Mouse (Mus musculus) frontal cortex, postnatal 36 days (tissue): ENCODE data around the gene Pde3a.

ENCODE experiments used
- DNase-seq, 2 experiments: peaks; one replicate each; pipeline ENCODE4 v3.0.0; 2022; ENCODE audit warnings: low spot score in 2 of 2

Pde3a gene

GRCm38 (mm10) chr6:141328071-141328470 lies 79.0 kb downstream of the Pde3a start:
- DNase-seq: no peak

- no peak for DNase-seq
Observed at GRCm38 (mm10) chr6:141331464-141331863, 82.4 kb downstream of the Pde3a start.

DNA sequence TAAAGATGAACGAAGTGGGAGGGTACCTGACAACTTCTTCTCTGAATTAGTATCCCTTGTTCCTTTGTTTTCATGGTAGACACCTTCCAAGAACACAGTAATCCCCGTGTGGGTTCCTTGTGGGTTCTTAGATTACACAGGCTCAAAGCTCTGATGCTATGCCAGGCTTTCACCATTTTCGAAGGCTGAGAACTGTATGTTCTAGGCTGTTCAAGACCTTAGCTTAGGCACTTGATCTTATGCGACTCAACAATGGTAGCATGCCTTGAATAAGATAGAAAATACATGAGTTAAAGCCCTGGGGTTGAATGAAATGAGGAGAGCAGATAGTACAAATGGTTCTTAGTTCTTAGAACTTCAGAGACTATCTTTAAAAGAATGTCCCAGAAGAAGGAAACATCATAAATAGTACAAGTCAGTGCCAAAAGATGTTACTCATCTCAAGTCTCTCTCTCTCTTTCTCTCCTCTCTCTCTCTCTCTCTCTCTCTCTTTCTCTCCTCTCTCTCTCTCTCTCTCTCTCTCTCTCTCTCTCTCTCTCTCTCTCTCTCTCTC lies 83.6 kb downstream of the Pde3a start:
- no peak for DNase-seq

DNA sequence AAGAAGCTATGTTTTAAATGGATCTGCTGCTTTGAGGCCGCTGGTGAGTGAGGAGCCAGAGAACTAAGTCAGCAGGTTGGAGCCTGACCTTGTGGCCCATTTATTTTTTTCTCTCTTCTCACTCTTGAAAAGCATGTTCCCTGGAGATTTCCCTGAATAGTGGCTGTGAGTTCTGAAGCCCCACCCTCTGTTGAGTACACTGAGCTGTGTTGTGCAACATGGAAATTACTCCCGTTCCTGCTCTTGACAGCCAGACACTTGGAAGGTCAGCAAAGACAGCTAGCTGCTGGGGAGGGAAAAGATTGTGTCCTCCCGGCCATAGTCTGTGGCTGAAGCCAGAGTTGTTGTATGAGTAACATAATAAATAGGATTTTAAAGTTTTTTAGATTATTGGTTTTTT lies 84.2 kb downstream of the Pde3a start:
- DNase-seq: no peak

GRCm38 (mm10) chr6:141335878-141336277 lies 86.8 kb downstream of the Pde3a start:
- no peak for DNase-seq

- DNase-seq: no peak
Observed at GRCm38 (mm10) chr6:141336438-141336837, 87.4 kb downstream of the Pde3a start.

GRCm38 (mm10) chr6:141337673-141338072 lies 88.6 kb downstream of the Pde3a start:
- DNase-seq: no peak

GRCm38 (mm10) chr6:141341385-141341784 lies 92.3 kb downstream of the Pde3a start:
- no peak for DNase-seq

DNA sequence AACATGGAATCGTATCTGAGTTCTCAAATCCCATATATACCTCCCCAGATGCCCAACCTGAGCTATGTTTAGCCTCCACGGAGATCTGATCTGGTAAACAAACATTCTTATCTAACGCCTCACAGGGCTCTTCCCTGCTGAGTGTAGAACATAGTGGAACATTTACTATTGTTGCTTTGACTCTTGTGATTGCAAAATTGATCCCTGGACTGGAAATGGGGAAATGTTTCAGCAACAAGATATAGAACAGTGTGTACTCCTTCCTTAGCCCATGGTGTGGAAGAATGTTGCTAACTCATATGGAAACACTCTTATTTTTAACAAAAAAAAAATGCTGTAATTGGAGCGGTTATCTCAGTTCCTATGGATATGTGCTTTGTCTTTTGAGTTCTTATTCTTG lies 98.8 kb downstream of the Pde3a start:
- no peak for DNase-seq

DNA sequence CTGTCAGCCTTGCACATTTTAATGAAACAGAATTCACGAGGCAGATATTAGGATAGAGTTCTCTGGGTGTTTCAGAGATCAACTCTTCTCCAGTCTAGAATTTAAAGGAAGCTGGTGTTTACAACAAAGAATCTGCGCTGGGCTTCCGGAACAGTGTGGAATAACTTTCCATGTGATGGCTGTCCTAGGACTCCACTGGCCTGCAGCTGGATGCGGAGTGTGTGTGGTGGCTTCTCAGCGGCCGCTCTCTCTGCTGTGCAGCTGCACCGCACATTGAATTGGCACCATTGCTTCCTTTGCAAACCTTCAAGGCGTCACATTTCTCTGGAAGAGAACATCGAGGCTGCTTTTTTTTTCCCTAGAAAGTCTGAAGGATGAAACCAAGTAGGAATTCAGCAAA lies 99.5 kb downstream of the Pde3a start:
- no peak for DNase-seq

- DNase-seq: no peak
Observed at GRCm38 (mm10) chr6:141350261-141350660, 101.2 kb downstream of the Pde3a start.

GRCm38 (mm10) chr6:141352277-141352676 lies 103.2 kb downstream of the Pde3a start:
- no peak for DNase-seq

DNA sequence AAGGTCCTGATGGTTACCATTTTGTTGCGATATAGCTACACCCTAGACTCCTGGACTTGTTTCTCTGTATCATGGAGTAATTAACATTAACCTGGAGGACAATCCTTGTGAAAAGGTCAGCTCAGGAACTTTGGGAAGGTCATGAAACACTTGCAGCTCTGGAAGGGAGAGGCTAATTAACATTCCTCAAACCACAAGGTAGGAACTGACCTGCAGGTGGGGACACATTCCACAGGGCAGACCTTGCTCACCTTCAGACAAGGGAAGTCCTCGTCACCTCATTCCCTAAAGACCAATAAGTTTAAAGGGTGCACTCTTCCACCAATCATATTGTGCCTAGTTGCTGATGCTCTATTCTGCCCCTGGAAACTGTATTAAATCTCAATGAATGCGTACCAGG lies 114.6 kb downstream of the Pde3a start:
- no peak for DNase-seq

GRCm38 (mm10) chr6:141367037-141367436 lies 118.0 kb downstream of the Pde3a start:
- DNase-seq: no peak

DNA sequence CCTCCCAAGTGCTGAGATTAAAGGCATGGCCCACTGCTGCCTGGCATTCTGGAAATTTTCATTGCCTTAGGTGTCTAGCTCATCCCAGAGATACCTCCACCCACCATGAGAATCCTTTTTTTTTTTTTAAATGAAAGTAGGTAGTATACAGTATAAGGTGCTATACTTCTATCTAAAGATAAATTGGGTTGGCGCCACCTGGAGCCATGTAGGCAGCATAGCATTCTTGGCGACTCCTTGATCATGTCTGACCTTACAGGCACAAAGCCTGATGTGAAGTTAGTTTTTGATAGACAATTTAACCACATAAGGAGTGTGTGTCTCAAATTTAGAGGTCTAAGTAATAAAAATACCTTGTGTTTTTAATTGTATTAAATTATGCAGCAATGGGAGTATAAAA lies 123.6 kb downstream of the Pde3a start:
- peak in 1 of 2 experiments; percentile 9 for DNase-seq

- DNase-seq: no peak
Observed at GRCm38 (mm10) chr6:141374469-141375057, 125.5 kb downstream of the Pde3a start.

- no peak for DNase-seq
Observed at GRCm38 (mm10) chr6:141375155-141375554, 126.1 kb downstream of the Pde3a start.

- no peak for DNase-seq
Observed at GRCm38 (mm10) chr6:141380927-141381326, 131.9 kb downstream of the Pde3a start.

DNA sequence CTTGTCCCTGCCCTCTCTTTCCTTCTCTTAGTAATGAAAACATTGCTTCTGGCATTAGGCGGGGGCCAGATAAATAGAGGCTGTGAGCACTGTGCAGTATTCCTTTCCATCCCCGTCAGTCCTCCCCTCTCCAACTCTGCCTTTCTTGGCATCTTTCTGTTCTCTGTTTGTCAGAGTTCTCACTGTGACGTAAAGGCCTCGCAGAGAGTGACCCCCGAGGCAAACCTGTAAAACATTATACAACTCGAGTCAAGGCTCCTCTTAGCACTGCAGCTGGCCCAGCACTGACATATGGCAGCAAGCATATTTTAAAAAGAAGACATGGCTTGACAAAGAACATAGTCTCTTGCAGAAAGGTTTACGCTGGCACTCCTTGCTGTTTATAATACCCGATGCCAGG lies 132.4 kb downstream of the Pde3a start:
- DNase-seq: no peak

- DNase-seq: no peak
Observed at GRCm38 (mm10) chr6:141381881-141382370, 132.9 kb downstream of the Pde3a start.

DNA sequence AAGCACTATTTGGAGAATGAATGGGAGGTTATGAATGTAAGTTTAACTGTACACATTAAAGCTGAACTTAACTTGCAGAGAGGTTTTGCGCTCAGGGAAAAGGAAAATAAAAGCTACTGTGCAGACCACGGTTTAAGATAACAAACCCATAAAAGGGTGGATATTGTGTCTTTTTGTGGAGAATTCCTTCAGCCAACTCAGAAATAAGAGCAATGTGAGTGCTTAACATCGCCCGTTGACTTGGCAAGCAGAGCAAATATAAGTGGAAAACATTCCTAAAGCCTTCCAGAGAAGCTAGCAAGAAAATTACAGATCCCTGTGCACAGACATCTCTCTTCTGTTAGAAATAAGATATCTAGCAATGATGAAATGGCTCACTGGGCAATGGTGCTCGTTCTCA lies 139.0 kb downstream of the Pde3a start:
- no peak for DNase-seq

GRCm38 (mm10) chr6:141395926-141396325 lies 146.9 kb downstream of the Pde3a start:
- DNase-seq: no peak

DNA sequence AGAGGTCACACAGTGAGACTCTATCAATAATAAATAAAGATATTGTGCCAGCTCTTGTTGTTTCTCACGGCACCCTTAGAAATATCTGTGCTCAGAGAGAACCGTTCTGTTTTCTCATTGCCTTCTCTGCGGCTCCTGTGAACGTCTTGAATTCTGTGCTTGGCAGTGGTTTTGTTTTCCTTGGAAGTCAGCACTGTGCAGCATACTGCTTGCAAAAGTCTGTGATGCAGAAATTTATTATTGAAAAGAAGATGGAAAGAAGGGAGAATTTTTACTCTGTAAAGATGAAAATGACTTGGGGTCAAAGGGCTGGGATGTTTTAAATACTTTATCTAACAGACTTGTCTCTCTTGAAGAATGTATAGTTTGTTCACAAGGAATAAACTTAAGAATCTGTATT lies 150.3 kb downstream of the Pde3a start:
- no peak for DNase-seq

DNA sequence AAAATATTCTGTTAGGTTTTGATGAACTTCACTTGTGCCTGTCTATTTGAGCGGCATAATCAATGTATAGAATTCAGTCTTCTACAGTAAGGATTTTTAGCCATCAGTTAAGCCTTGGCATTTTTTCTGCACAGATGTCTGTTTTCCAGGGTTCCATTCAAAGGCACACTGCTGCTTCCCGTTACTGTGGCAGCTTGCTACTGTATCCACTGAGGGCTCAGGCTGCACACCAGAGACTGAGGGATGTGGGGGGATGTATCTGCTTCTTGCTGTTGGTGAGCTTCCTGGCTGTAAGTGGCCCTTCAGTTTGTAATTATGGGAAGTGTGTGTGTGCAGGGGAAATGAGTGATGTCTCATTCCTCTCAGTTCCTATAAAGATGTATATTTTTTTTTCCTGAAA lies 154.9 kb downstream of the Pde3a start:
- no peak for DNase-seq
